Mouse (Mus musculus) heart, embryonic 14.5 days (tissue): ENCODE results near the gene Dnajb2. TPM values are rescaled to one million over a fixed set of nuclear protein-coding genes. Genes with fewer than 3 reads are reported as not detected.

ENCODE experiments used
- ATAC-seq: fragments of 200-750 bp; cut with Nextera tagmentation; 2 replicates; pipeline ENCODE4 v1.8.0; 2017; ENCODE audit warnings: low read depth, moderate TSS enrichment; ENCODE audit not compliant: insufficient number of reproducible peaks, insufficient read depth, low FRiP score
- H3K27ac ChIP-seq, 2 experiments: fragments of 200-500 bp in 1 of 2; fragments of 300-500 bp in 1 of 2; sonication (generic) in 1 of 2; replicated peaks in 1 of 2; 2 replicates each; pipeline ENCODE4 v1.5.1; 2012 to 2014; ENCODE audit warnings: low read depth in 2 of 2, low read length in 2 of 2, control low read depth in 1 of 2, mild to moderate bottlenecking in 1 of 2, mixed read lengths in 1 of 2; ENCODE audit not compliant: control insufficient read depth in 1 of 2, insufficient read depth in 1 of 2
- H3K27me3 ChIP-seq: fragments of 300-500 bp; sonication (generic); 2 replicates; pipeline ENCODE4 v1.6.1; 2014; ENCODE audit warnings: mild to moderate bottlenecking, low read length, control low read depth; ENCODE audit not compliant: control insufficient read depth, insufficient read depth
- H3K36me3 ChIP-seq: fragments of 300-500 bp; sonication (generic); 2 replicates; pipeline ENCODE4 v1.6.1; 2014; ENCODE audit warnings: mild to moderate bottlenecking, control low read depth, low read length, mixed read lengths; ENCODE audit not compliant: control insufficient read depth, insufficient read depth
- H3K4me1 ChIP-seq, 2 experiments: fragments of 200-500 bp in 1 of 2; fragments of 300-500 bp in 1 of 2; sonication (generic) in 1 of 2; 2 replicates each; pipeline ENCODE4 v1.6.1; 2012 to 2014; ENCODE audit warnings: low read length in 2 of 2, control low read depth in 1 of 2, mixed read lengths in 1 of 2; ENCODE audit not compliant: control insufficient read depth in 2 of 2, insufficient read depth in 2 of 2
- H3K4me2 ChIP-seq: fragments of 300-500 bp; sonication (generic); 2 replicates; pipeline ENCODE4 v1.6.1; 2014; ENCODE audit warnings: mild to moderate bottlenecking, low read length
- H3K4me3 ChIP-seq, 2 experiments: fragments of 200-500 bp in 1 of 2; fragments of 300-500 bp in 1 of 2; sonication (generic) in 1 of 2; 2 replicates each; pipeline ENCODE4 v1.5.1; 2012 to 2014; ENCODE audit warnings: low read length in 2 of 2, mild to moderate bottlenecking in 2 of 2, control low read depth in 1 of 2, low read depth in 1 of 2, moderate library complexity in 1 of 2; ENCODE audit not compliant: control insufficient read depth in 1 of 2, insufficient read depth in 1 of 2
- H3K9ac ChIP-seq: fragments of 300-500 bp; sonication (generic); 2 replicates; pipeline ENCODE4 v1.6.1; 2014; ENCODE audit warnings: mild to moderate bottlenecking, low read length
- H3K9me3 ChIP-seq: fragments of 300-500 bp; sonication (generic); 2 replicates; pipeline ENCODE4 v1.6.1; 2016; ENCODE audit warnings: low read length, control low read depth; ENCODE audit not compliant: control insufficient read depth
- WGBS: fragments of 180-500 bp; shearing (Covaris S2); extraction: QIAGEN DNeasy Blood & Tissue Kit; methylation state at CpG from one replicate; pipeline ENCODE4 v1.1.7; 2014; 5-methylcytosine and 5-hydroxymethylcytosine counted together
- polyA plus RNA-seq: library from polyadenylated mRNA; unstranded; fragments of >200 nt; fragmentation: Nextera tagmentation; extraction: Ambion mirVana; gene quantifications from 2 replicates; pipeline ENCODE4 v1.2.1, GENCODE M21; 2014

Dnajb2 gene
- polyA plus RNA-seq, 1 experiment from 2014 or later: 16.9 TPM

- 71% methylated on average over 3 of the region's 3 CpGs for WGBS
- Histone ChIP-seq H3K9me3 (no peaks in the 10 kb centered on the region), H3K27ac (no peak overlapping the region), H3K4me3 (no peak overlapping the region), H3K36me3 (no peaks in the 10 kb centered on the region), H3K4me1 (peaks cover 4 to 9% of the 10 kb centered on the region in 2 experiments), H3K27me3 (peaks cover 29% of the 10 kb centered on the region), H3K4me2 (no peak overlapping the region), H3K9ac (no peak overlapping the region)
- no peak for ATAC-seq
These were observed 14.7 kb upstream of the Dnajb2 start for GRCm38 (mm10) chr1:75221538-75221937.

DNA sequence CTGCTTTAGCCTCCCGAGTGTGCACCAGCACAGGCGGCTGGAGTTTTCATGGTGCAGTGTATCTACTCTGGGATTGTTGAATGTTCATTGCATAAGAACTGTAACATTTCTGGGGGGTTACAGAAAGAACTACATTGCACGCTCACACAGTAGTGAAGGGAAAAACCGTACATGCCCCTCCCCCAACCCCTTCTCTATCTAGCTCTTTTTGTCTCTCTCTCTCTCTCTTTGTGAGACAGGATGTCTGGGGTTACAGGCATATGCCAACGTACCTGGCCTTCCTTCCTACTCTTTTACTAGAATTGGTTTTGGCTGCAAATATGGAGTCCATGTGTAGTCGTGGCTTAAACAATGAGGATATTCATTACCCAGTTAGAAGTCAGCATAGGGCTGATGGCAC is 13.3 kb upstream of the Dnajb2 start:
- Histone ChIP-seq H3K4me2 (no peak overlapping the region), H3K27ac (no peak overlapping the region), H3K4me3 (no peak overlapping the region), H3K36me3 (no peaks in the 10 kb centered on the region), H3K9me3 (no peaks in the 10 kb centered on the region), H3K9ac (no peak overlapping the region), H3K27me3 (peaks cover 26% of the 10 kb centered on the region), H3K4me1 (peaks cover 7 to 13% of the 10 kb centered on the region in 2 experiments)
- whole genome bisulfite sequencing: 69% methylated on average over 6 of the region's 6 CpGs
- ATAC-seq: no peak

DNA sequence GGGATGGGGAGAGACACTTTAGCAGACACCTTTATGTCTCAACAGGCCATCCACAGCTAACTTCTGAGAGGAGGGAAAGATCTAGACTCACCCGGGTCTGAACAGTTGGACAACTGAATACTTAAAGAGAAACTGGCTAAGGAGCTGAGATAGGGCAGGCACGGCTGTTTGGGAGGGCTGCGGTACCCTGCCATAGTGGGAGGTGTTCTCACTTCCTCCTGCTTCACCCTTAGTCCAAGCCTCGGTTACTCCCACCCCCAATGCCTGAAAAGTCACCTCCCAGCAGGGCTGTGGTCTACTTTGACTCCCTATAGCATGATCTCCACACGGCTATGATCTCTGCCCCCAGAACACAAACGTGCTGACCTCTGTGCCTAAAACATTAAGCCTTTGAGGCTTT is 12.7 kb upstream of the Dnajb2 start:
- ATAC-seq: no peak
- Histone ChIP-seq H3K4me1 (peaks cover 7 to 9% of the 10 kb centered on the region in 2 experiments; a peak in 3 of 4 replicates), H3K27ac (no peak overlapping the region), H3K27me3 (peaks cover 24% of the 10 kb centered on the region), H3K4me3 (no peak overlapping the region), H3K9me3 (no peaks in the 10 kb centered on the region), H3K4me2 (no peak overlapping the region), H3K9ac (no peak overlapping the region), H3K36me3 (no peaks in the 10 kb centered on the region)
- 58% methylated on average over 6 of the region's 6 CpGs for WGBS

DNA sequence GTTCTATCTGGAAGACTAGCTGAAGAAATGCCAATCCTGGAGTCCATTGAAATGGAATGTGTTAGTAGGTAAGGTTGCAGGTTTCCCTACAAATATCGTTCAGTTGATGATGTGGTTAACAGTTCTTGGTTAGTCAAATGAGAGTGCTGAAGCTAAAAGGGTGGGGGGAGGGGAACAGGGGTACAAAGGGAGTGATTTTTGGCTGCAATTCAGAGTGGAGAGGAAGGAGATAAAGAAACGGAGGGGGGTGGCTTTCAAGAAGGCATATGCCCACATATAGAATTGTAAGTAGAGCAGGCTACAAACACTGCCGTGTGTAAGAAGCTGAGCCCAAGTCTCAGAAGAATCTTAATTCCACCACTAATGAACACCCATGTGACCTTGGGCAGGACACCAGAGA is 10.7 kb upstream of the Dnajb2 start:
- WGBS: 33% methylated on average over 3 of the region's 3 CpGs
- H3K27me3 ChIP-seq: peaks cover 12% of the 10 kb centered on the region
- no peak overlapping the region for H3K27ac ChIP-seq
- no peaks in the 10 kb centered on the region for H3K36me3 ChIP-seq
- no peak for ATAC-seq
- peaks cover 3% of the 10 kb centered on the region in 2 experiments; a peak in 2 of 4 replicates for H3K4me1 ChIP-seq
- H3K9ac ChIP-seq: no peak overlapping the region
- H3K4me3 ChIP-seq: no peak overlapping the region
- H3K9me3 ChIP-seq: no peaks in the 10 kb centered on the region
- H3K4me2 ChIP-seq: no peak overlapping the region

DNA sequence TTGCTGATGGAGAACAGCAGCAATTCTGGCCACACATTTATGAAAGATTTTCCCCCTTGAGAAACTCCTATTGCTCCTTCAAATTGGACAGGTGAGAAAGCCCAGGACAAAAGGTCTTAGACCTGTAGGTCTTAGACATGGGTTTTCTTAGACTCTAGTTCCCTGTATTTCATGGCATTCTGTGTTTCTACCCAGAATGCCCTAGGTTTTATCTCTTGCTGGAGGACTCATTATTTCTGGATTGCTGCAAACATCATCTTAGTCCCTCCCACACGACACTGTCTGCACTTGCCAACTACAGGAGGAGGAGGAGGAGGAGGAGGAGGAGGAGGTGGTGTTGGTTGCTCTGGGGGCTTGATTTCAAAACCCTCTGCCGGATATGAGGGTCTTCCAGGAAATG is 10.1 kb upstream of the Dnajb2 start:
- 51% methylated on average over 2 of the region's 2 CpGs for WGBS
- ATAC-seq: no peak
- Histone ChIP-seq H3K27ac (no peak overlapping the region), H3K4me2 (no peak overlapping the region), H3K36me3 (no peaks in the 10 kb centered on the region), H3K9ac (no peak overlapping the region), H3K4me3 (no peak overlapping the region), H3K9me3 (no peaks in the 10 kb centered on the region), H3K4me1 (peaks cover 3% of the 10 kb centered on the region in 2 experiments; a peak in 2 of 4 replicates), H3K27me3 (peaks cover 6% of the 10 kb centered on the region)

GRCm38 (mm10) chr1:75227653-75228052 is 8.6 kb upstream of the Dnajb2 start:
- no peaks in the 10 kb centered on the region for H3K36me3 ChIP-seq
- H3K4me2 ChIP-seq: no peak overlapping the region
- peaks cover 3% of the 10 kb centered on the region in 2 experiments; a peak in 2 of 4 replicates for H3K4me1 ChIP-seq
- H3K4me3 ChIP-seq: no peak overlapping the region
- 61% methylated on average over 1 of the region's 1 CpGs for whole genome bisulfite sequencing
- H3K27me3 ChIP-seq: no peaks in the 10 kb centered on the region
- no peak overlapping the region for H3K9ac ChIP-seq
- no peak for ATAC-seq
- peak overlapping the region in 1 of 2 experiments; percentile 57; a peak in 2 of 4 replicates for H3K27ac ChIP-seq
- no peaks in the 10 kb centered on the region for H3K9me3 ChIP-seq

- Histone ChIP-seq H3K9ac (no peak overlapping the region), H3K4me3 (no peak overlapping the region), H3K4me2 (no peak overlapping the region), H3K27ac (no peak overlapping the region), H3K27me3 (no peaks in the 10 kb centered on the region), H3K36me3 (no peaks in the 10 kb centered on the region), H3K4me1 (peaks cover 3% of the 10 kb centered on the region in 2 experiments; a peak in 2 of 4 replicates), H3K9me3 (no peaks in the 10 kb centered on the region)
- WGBS: 56% methylated on average over 4 of the region's 4 CpGs
- ATAC-seq: no peak
These were observed 7.0 kb upstream of the Dnajb2 start for GRCm38 (mm10) chr1:75229158-75229557.

DNA sequence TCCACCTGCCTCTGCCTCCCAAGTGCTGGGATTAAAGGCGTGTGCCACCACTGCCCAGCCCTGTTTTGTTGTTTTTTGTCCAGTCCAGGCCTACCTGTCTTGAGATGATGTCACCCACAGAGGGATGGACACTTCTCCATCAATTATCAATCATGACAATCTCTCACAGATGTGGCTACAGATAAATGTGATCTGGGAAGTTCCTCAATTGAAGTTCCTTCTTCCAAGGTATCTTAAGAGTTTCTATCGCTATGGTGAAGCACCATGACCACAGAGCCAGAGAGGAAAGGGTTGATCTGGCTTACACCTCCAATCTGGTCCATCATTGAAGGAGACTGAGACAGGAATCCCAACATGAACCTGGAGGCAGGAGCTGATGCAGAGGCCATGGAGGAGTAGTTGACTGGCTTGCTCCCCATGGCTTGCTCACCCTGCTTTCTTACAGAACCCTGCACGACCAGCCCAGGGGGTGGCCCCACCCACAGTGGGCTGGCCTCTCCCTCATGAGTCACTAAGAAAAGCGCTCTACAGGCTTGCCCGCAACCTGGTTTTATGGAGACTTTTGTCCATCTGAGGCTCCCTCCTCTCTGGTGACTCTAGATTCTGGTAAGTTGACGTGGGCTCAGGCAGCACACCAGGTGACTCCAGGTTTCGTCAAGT is 5.7 kb upstream of the Dnajb2 start:
- Histone ChIP-seq H3K4me2 (no peak overlapping the region), H3K36me3 (no peaks in the 10 kb centered on the region), H3K27ac (no peak overlapping the region), H3K4me1 (peaks cover 6 to 14% of the 10 kb centered on the region in 2 experiments), H3K27me3 (no peaks in the 10 kb centered on the region), H3K9ac (no peak overlapping the region), H3K4me3 (no peak overlapping the region), H3K9me3 (no peaks in the 10 kb centered on the region)
- 70% methylated on average over 7 of the region's 7 CpGs for WGBS
- no peak for ATAC-seq
